ENCODE assay signal across 8 mouse cellular contexts in genomic region chr11:113788183-113788789, GRCm38 (mm10). TPM values are rescaled to one million over a fixed set of nuclear protein-coding genes. Genes with fewer than 3 reads are reported as not detected.
DNase-seq lines count a peak whose midpoint lies in the region.

No protein-coding gene starts in this region.

- DNase-seq in heart, adult 18-20 months: peak; percentile 65 to 83
- no peak for DNase-seq in heart, postnatal 36 days
- peak; percentile 40 for DNase-seq in c-Kit-positive CD71-positive TER-119-positive erythroid progenitor cells, embryonic 14.5 days (ENCODE audit: low spot score)
- peak; percentile 36 for DNase-seq in kidney, adult 18-20 months
- peak; percentile 85 for DNase-seq in lung, postnatal 10 days
- DNase-seq in layer of hippocampus, adult 18-20 months (ENCODE audit: low spot score in 2 of 2): no peak
- DNase-seq in layer of hippocampus, adult 8-10 months (ENCODE audit: low spot score in 2 of 2): no peak
- DNase-seq in ovary, postnatal 36 days (ENCODE audit: low spot score): no peak

- intact Hi-C loops in heart, postnatal 36 days (cut with DNase I): loop anchor here (2.0 kb wide), 1 partner anchor 19 kb away; no protein-coding TSS in a partner anchor

RNA-seq across cellular contexts. Expression of gene Cdc42ep4, which starts 36.6 kb away (rescaled TPM):
- total RNA-seq in heart, adult 18-20 months (2021): 10 to 100 TPM; 19.1 to 23.8 TPM
- 10 to 100 TPM; 16.5 to 20.5 TPM for total RNA-seq in heart, postnatal 36 days (2021)
- 10 to 100 TPM; 32.4 to 32.7 TPM for total RNA-seq in layer of hippocampus, adult 18-20 months (2021)
- 10 to 100 TPM; 32.4 to 41.1 (median 37.3) TPM for total RNA-seq in layer of hippocampus, adult 8-10 months (2022)

Comparison
In these comparisons a context has a peak if more than half of its experiments do, and no peak if none do; other contexts are left out.
1. DNase-seq: peak in heart, adult 18-20 months (2 of 2), c-Kit-positive CD71-positive TER-119-positive erythroid progenitor cells, embryonic 14.5 days (single experiment), kidney, adult 18-20 months (single experiment) and lung, postnatal 10 days (single experiment); none in heart, postnatal 36 days (0 of 2), layer of hippocampus, adult 18-20 months (0 of 2), layer of hippocampus, adult 8-10 months (0 of 2) and ovary, postnatal 36 days (single experiment).